Mouse (Mus musculus) heart, embryonic 10.5 days (tissue): ENCODE measurements at regions not wholly inside any gene's neighbourhood (a gene's known extent, or its start where the extent isn't known, plus 50 kb on each side); places are given as distances from the start of the nearest gene placed in this dataset.

Experiments
- DNase-seq: peaks from one replicate; pipeline ENCODE4 v3.0.0-alpha.2; 2017; ENCODE audit warnings: low spot score
- H3K27ac ChIP-seq: fragments of 300-500 bp; sonication (generic); 2 replicates; pipeline ENCODE4 v1.5.1; 2016; ENCODE audit warnings: mild to moderate bottlenecking
- H3K27me3 ChIP-seq: fragments of 300-500 bp; sonication (generic); 2 replicates; pipeline ENCODE4 v1.6.1; 2016; ENCODE audit warnings: mild to moderate bottlenecking; ENCODE audit not compliant: poor library complexity, insufficient read depth, severe bottlenecking
- H3K36me3 ChIP-seq: fragments of 300-500 bp; sonication (generic); 2 replicates; pipeline ENCODE4 v1.6.1; 2016; ENCODE audit warnings: mild to moderate bottlenecking, moderate library complexity
- H3K4me1 ChIP-seq: fragments of 300-500 bp; sonication (generic); 2 replicates; pipeline ENCODE4 v1.6.1; 2016; ENCODE audit warnings: mild to moderate bottlenecking
- H3K4me3 ChIP-seq: fragments of 300-500 bp; sonication (generic); 2 replicates; pipeline ENCODE4 v1.5.1; 2016; ENCODE audit warnings: mild to moderate bottlenecking, moderate library complexity
- H3K9me3 ChIP-seq: fragments of 300-500 bp; sonication (generic); 2 replicates; pipeline ENCODE4 v1.6.1; 2016; ENCODE audit warnings: mild to moderate bottlenecking, moderate library complexity
- WGBS: fragments of 180-500 bp; shearing (Covaris S2); methylation state at CpG from one replicate; pipeline ENCODE4 v1.1.7; 2016; 5-methylcytosine and 5-hydroxymethylcytosine counted together

- no peaks in the 10 kb centered on the region for H3K9me3 ChIP-seq
- DNase-seq, result no peak
- no peaks in the 10 kb centered on the region for H3K4me1 ChIP-seq
- H3K4me3 ChIP-seq, result no peak overlapping the region
- H3K27me3 ChIP-seq, result no peaks in the 10 kb centered on the region
- no peak overlapping the region for H3K27ac ChIP-seq
- 92% methylated on average over 5 of the region's 5 CpGs for WGBS
- H3K36me3 ChIP-seq, result no peaks in the 10 kb centered on the region
Measured at GRCm38 (mm10) chr15:63592758-63593463, 252.1 kb downstream of the Gsdmc2 start.

GRCm38 (mm10) chr15:63559293-63559692 lies 285.7 kb downstream of the Gsdmc2 start:
- Histone ChIP-seq H3K36me3 (no peaks in the 10 kb centered on the region), H3K4me1 (no peaks in the 10 kb centered on the region), H3K27ac (no peak overlapping the region), H3K27me3 (no peaks in the 10 kb centered on the region), H3K4me3 (no peak overlapping the region), H3K9me3 (no peaks in the 10 kb centered on the region)
- no peak for DNase-seq
- 69% methylated on average over 2 of the region's 2 CpGs for WGBS

GRCm38 (mm10) chr15:63558691-63559090 lies 286.3 kb downstream of the Gsdmc2 start:
- no peak for DNase-seq
- H3K9me3 ChIP-seq, result no peaks in the 10 kb centered on the region
- 90% methylated on average over 1 of the region's 1 CpGs for WGBS

GRCm38 (mm10) chr15:63557816-63558215 lies 287.2 kb downstream of the Gsdmc2 start:
- Histone ChIP-seq H3K27me3 (no peaks in the 10 kb centered on the region), H3K36me3 (no peaks in the 10 kb centered on the region), H3K27ac (no peak overlapping the region), H3K4me3 (no peak overlapping the region), H3K4me1 (no peaks in the 10 kb centered on the region), H3K9me3 (no peaks in the 10 kb centered on the region)
- 78% methylated on average over 3 of the region's 3 CpGs for WGBS
- no peak for DNase-seq

More at GRCm38 (mm10) chr15:63558691-63559090, 286.3 kb downstream of the Gsdmc2 start:
- H3K27me3 ChIP-seq, result no peaks in the 10 kb centered on the region
- H3K4me1 ChIP-seq, result no peaks in the 10 kb centered on the region
- no peak overlapping the region for H3K27ac ChIP-seq
- H3K4me3 ChIP-seq, result no peak overlapping the region
- H3K36me3 ChIP-seq, result no peaks in the 10 kb centered on the region

GRCm38 (mm10) chr15:63553597-63553996 lies 291.4 kb downstream of the Gsdmc2 start:
- H3K4me1 ChIP-seq, result no peaks in the 10 kb centered on the region
- H3K36me3 ChIP-seq, result no peaks in the 10 kb centered on the region
- H3K27me3 ChIP-seq, result no peaks in the 10 kb centered on the region
- H3K4me3 ChIP-seq, result no peak overlapping the region
- no peaks in the 10 kb centered on the region for H3K9me3 ChIP-seq
- DNase-seq, result no peak
- H3K27ac ChIP-seq, result no peak overlapping the region
- 75% methylated on average over 5 of the region's 5 CpGs for WGBS

GRCm38 (mm10) chr15:63532337-63533055 lies 312.5 kb downstream of the Gsdmc2 start:
- Histone ChIP-seq H3K27ac (no peak overlapping the region), H3K36me3 (no peaks in the 10 kb centered on the region), H3K4me3 (no peak overlapping the region), H3K4me1 (no peaks in the 10 kb centered on the region), H3K9me3 (no peaks in the 10 kb centered on the region), H3K27me3 (no peaks in the 10 kb centered on the region)
- no peak for DNase-seq
- 73% methylated on average over 12 of the region's 12 CpGs for WGBS

GRCm38 (mm10) chr15:63527318-63527717 lies 317.7 kb downstream of the Gsdmc2 start:
- H3K27ac ChIP-seq, result no peak overlapping the region
- WGBS, result 74% methylated on average over 2 of the region's 2 CpGs
- no peaks in the 10 kb centered on the region for H3K4me1 ChIP-seq
- H3K4me3 ChIP-seq, result no peak overlapping the region
- DNase-seq, result no peak
- H3K27me3 ChIP-seq, result no peaks in the 10 kb centered on the region
- H3K9me3 ChIP-seq, result no peaks in the 10 kb centered on the region
- no peaks in the 10 kb centered on the region for H3K36me3 ChIP-seq

GRCm38 (mm10) chr15:63526820-63527219 lies 318.2 kb downstream of the Gsdmc2 start:
- Histone ChIP-seq H3K27ac (no peak overlapping the region), H3K4me1 (no peaks in the 10 kb centered on the region), H3K27me3 (no peaks in the 10 kb centered on the region), H3K9me3 (no peaks in the 10 kb centered on the region), H3K4me3 (no peak overlapping the region), H3K36me3 (no peaks in the 10 kb centered on the region)
- 71% methylated on average over 2 of the region's 2 CpGs for WGBS
- DNase-seq, result no peak

GRCm38 (mm10) chr15:63517301-63517700 lies 327.7 kb downstream of the Gsdmc2 start:
- no peak overlapping the region for H3K27ac ChIP-seq
- H3K4me1 ChIP-seq, result no peaks in the 10 kb centered on the region
- DNase-seq, result no peak
- H3K36me3 ChIP-seq, result no peaks in the 10 kb centered on the region
- no peak overlapping the region for H3K4me3 ChIP-seq
- WGBS, result 69% methylated on average over 3 of the region's 3 CpGs
- H3K27me3 ChIP-seq, result no peaks in the 10 kb centered on the region
- no peaks in the 10 kb centered on the region for H3K9me3 ChIP-seq

- Histone ChIP-seq H3K4me1 (no peaks in the 10 kb centered on the region), H3K9me3 (no peaks in the 10 kb centered on the region), H3K36me3 (no peaks in the 10 kb centered on the region), H3K4me3 (no peak overlapping the region), H3K27ac (no peak overlapping the region), H3K27me3 (no peaks in the 10 kb centered on the region)
- WGBS, result 42% methylated on average over 1 of the region's 1 CpGs
- no peak for DNase-seq
Measured at GRCm38 (mm10) chr15:63500453-63500852, 344.5 kb downstream of the Gsdmc2 start.

GRCm38 (mm10) chr15:63498483-63498882 lies 346.5 kb downstream of the Gsdmc2 start:
- Histone ChIP-seq H3K4me1 (no peaks in the 10 kb centered on the region), H3K4me3 (no peak overlapping the region), H3K9me3 (no peaks in the 10 kb centered on the region), H3K27me3 (no peaks in the 10 kb centered on the region), H3K27ac (no peak overlapping the region), H3K36me3 (no peaks in the 10 kb centered on the region)
- DNase-seq, result no peak
- WGBS, result 79% methylated on average over 3 of the region's 3 CpGs

- Histone ChIP-seq H3K4me1 (no peaks in the 10 kb centered on the region), H3K4me3 (no peak overlapping the region), H3K9me3 (no peaks in the 10 kb centered on the region), H3K27ac (no peak overlapping the region), H3K27me3 (no peaks in the 10 kb centered on the region), H3K36me3 (no peaks in the 10 kb centered on the region)
- DNase-seq, result no peak
- WGBS, result 77% methylated on average over 3 of the region's 3 CpGs
Measured at GRCm38 (mm10) chr15:63497207-63497606, 347.8 kb downstream of the Gsdmc2 start.

GRCm38 (mm10) chr15:63484910-63485309 lies 360.1 kb downstream of the Gsdmc2 start:
- no peak for DNase-seq
- Histone ChIP-seq H3K27ac (peak overlapping the region; percentile 23; the same call in 1 of the 2 replicates), H3K9me3 (no peaks in the 10 kb centered on the region), H3K4me3 (no peak overlapping the region), H3K36me3 (no peaks in the 10 kb centered on the region), H3K27me3 (no peaks in the 10 kb centered on the region), H3K4me1 (no peaks in the 10 kb centered on the region; the same call in 1 of the 2 replicates)
- WGBS, result 68% methylated on average over 5 of the region's 5 CpGs
